Mouse (Mus musculus): ENCODE data around the gene Ly6g5c.

DNA sequence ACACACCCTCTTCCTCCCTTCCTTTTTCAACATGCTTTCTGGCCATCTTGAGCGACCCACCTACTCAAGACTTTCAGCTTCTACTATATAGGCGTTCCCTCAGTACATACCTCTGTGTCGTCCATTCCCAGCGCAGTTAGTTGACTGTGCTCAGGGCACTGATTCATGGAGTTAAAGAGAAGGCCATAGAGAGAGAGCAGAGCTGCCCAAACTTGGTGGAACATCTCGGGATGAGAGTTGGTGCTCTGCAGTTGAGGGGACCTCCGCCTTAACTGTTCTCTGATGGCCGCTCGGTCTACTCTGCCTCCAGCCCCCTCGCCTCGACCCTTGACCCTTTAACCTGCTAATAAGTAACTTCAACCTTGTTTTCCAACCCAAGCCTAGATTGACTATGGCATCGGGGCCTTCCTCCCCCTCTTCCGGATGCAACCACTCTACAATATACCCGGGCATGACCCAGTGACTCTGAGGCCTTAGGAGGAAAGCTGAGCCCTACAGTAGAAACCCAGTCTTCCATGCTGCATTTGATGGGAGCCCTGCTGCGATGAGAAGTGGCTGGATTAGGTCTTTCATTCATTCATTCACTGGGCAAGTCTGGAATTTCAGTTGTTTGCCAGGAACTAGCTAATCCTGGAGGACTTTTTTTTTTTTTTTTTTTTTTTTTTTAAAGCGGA is 23.6 kb downstream of the Ly6g5c start, which contains the start of gene Apom:
- no peak for TF ChIP-seq CTCF (IDR thresholded peaks at IDR 0.05; ENCODE audit: low read depth, low read length)
- no peak for TF ChIP-seq POLR2A (IDR thresholded peaks at IDR 0.05; ENCODE audit: borderline replicate concordance, low read depth, low read length)
